Mouse (Mus musculus): ENCODE data around the gene Nrxn3. TPM values are rescaled to one million over a fixed set of nuclear protein-coding genes. Genes with fewer than 3 reads are reported as not detected.

The Nrxn3 gene
- polyA plus RNA-seq, 1 experiment = not detected

DNA sequence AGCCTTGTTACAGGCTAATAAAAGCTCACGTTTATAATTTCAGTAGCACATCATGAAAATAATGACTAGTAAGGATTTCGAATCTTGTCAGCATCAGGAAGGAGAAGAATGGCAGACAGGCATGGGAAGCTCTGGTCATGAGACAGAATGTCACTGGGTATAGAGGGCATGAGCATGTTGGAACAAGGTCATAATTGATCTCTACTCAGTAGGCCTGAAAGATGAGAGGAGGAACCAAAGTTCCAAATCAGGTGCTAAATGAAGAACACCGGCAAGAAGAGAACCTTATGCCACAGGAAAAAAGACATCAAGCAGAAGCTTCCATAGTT, 1615.5 kb downstream of the Nrxn3 start:
- Histone ChIP-seq H3K4me3 (ENCODE audit: insufficient read depth, low read depth, low read length) (no peak overlapping the region), H3K4me1 (ENCODE audit: control insufficient read depth, insufficient read depth, insufficient read length, low read length) (no peaks in the 10 kb centered on the region), H3K27ac (replicated peaks; ENCODE audit: low read depth, low read length) (no peak overlapping the region)
